Mouse (Mus musculus) cortical plate, adult 2 months (tissue): ENCODE measurements around the gene Cript.

Source experiments
- CTCF ChIP-seq: fragments of 200-500 bp; IDR thresholded peaks from 2 replicates; pipeline ENCODE4 v1.5.1; 2011; ENCODE audit warnings: mild to moderate bottlenecking, control low read depth, low read length; ENCODE audit not compliant: insufficient read depth; ENCODE audit errors: extremely low read depth
- POLR2A ChIP-seq: fragments of 200-500 bp; IDR thresholded peaks from 2 replicates; pipeline ENCODE4 v1.6.1; 2011; ENCODE audit warnings: mild to moderate bottlenecking, low read length, control low read depth; ENCODE audit not compliant: insufficient read depth; ENCODE audit errors: extremely low read depth

- TF ChIP-seq CTCF (no peak), POLR2A (no peak)
Observed at GRCm38 (mm10) chr17:87063461-87063860, 38.1 kb downstream of the Cript start.
